Mouse (Mus musculus) small intestine, adult 2 months (tissue): ENCODE results near the gene Glis2.

ENCODE experiments used
- CTCF ChIP-seq: fragments of 200-500 bp; IDR thresholded peaks from 2 replicates; pipeline ENCODE4 v1.5.1; 2012; ENCODE audit warnings: low read depth, mild to moderate bottlenecking, control low read depth, inconsistent platforms, low read length, moderate library complexity, mixed read lengths; ENCODE audit not compliant: insufficient replicate concordance, insufficient read length; ENCODE audit errors: extremely low read depth
- POLR2A ChIP-seq: fragments of 200-500 bp; IDR thresholded peaks from 2 replicates; pipeline ENCODE4 v1.6.1; 2012; ENCODE audit warnings: low read depth, mild to moderate bottlenecking, control low read depth, inconsistent platforms, low read length, moderate library complexity

- no peak for TF ChIP-seq CTCF
- TF ChIP-seq POLR2A: no peak
Observed at GRCm38 (mm10) chr16:4661605-4662004, 67.1 kb downstream of the Glis2 start.
